Mouse (Mus musculus) mammary gland, adult 2 months (tissue): ENCODE measurements around the gene Olfr556. TPM values are rescaled to one million over a fixed set of nuclear protein-coding genes. Genes with fewer than 3 reads are reported as not detected.

ENCODE experiments used
- polyA plus RNA-seq: library from polyadenylated mRNA; depleted of rRNA; stranded (reverse); fragments of >200 nt; gene quantifications from 2 replicates; pipeline ENCODE4 v1.2.3, GENCODE M21; 2012; ENCODE audit warnings: low replicate concordance; rRNA removed

The Olfr556 gene
- polyA plus RNA-seq, result not detected in 2 replicates

DNA sequence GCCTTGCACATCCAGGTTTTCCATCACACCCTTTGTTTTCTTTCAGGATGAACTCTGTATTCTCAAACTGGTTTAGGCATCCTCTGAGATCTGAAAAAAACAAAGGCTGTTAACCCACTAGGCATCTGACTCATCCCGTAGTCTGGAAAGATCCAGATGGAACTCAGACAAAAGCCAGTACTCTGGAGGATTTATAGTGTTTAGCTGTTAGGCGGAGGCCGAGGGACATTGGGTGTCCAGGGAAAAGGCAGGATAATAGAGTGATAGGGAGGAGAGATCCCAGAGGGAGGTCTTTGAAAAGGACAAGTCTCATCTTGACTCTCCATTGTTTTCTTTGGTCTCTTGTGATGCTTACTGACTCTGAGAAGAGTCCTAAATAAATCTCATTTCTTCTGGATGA, at the start of gene Olfr556:
Gene Olfr556, plus strand, starts transcription at position 301 of the 400 bp plus-strand sequence.

DNA sequence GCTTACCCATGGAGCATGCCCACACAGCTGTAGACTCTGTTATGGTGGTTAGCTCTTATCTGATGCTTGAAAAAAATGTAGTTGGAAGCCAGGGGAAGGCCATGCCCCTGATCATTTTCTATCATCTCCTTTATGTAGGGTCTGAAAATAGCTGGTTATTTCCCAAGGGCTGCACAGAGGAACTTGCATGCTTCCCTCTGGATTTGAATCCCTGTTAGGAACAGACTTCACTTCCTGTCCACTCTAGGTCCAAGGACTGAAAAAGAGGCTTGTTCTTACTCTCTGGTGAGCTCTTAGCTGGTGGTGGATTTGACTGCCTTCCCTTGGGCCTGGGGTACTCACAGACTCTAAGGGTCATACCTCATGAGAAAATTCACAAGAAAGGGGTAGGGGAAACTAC, 46.6 kb upstream of the Olfr556 start, which contains the start of gene Olfr553:
Gene Olfr553, minus strand, starts transcription at position 101 of the 400 bp plus-strand sequence.

DNA sequence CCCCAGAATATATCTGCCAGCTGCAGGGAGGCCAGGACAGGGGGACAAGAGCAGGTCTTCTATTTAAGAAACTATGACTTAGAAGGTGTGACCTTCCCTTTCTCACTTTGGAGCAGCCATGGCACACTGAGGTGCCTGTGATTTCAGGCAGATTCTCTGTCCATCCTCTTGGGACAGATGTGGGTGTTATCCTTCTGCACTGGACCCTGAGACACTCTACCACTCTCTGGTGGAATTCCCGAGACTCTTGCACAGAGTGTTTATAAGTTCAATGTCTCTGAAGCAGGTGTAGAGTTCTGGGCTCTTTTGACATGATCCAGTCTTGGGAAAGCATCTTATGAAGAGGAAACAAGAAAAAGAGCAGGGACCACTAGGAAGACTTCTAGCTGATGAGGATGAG, 26.6 kb upstream of the Olfr556 start, which contains the start of gene Olfr554:
Gene Olfr554, plus strand, starts transcription at position 301 of the 400 bp plus-strand sequence.

DNA sequence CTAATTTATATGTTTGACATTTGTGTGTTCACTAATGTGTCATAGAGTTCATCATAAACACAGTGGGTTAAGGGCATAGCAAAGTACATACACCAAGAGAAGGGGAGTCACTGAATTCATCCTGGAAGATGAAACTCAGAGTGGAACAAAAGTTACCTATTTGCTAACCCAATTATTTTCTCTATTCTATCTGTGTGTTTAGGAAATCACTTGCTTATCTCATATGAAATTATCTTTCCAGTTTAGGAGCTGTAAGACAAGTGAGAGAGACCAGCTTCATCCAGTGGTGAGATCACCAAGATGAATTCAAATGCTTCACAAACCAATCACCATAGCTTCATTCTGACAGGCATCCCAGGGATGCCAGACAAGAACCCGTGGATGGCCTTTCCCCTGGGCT, 6.2 kb upstream of the Olfr556 start, which contains the start of gene Olfr555:
Gene Olfr555, plus strand, starts transcription at position 301 of the 400 bp plus-strand sequence.

DNA sequence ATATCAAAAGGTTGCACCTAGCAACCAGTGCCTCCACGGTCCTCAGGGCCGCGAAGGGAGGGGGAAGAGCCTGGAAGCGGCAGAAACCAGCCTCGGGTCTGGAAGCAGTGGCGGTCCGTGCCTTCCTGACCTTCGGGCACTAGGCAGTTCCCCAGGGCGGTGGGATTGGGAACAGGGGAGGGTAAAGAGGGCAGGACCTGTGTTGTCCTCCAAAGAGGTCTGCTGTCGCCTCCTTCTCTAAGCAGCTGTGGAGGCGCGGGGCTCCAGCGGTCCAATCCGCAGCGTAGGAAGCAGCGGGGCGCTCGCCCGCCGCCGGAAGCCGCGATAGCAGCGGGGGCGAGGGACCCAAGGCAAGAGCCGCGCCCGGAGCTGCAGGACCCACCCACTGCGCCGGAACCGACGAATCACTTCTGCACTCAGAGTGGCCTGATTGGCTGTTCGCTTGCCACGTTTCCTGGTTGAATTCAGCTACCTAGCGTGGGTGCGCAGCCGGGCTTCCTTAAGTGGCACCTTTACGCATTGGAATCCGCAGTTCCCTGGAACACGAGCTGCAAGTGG, 22.3 kb downstream of the Olfr556 start, which contains the start of gene Trim68:
Gene Trim68, minus strand, starts transcription at position 384 of the 558 bp plus-strand sequence.

DNA sequence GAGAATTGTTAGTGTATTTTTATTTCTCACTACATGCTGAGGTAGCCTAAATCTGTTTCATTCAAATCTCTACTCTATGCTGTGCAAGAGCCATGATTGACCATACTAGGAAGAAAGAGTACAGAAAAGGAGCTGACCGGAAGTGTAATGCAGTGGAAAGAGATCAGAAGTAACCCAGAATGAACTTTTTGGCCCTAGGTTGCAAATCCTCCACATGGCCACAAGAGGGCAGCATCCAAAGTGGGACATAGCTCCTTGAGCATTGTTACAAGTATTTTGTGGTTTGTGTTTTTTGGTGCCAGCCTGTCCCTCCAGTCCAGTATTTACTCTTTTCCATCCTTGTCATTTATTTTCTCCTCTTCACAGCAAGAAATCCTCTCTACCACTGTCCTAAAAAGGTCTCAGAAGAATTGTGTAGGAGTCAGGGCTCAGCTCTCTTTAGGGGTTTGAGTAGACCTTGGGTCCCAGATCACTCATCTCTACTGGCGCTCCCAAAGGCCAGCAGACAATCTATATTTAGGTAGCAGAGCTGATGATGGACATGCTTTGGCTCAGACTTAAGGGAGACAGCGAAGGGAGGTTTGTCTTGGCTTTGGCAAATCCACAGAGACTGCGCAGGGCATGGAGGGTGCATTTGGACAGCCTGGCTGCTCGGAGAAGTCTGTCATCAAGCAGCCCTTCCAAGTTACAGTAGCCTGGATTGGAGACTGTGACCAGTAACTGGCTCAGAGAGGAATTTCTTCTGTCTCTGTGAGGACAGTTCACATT, 30.8 kb downstream of the Olfr556 start, which contains the start of gene Olfr557:
Gene Olfr557, plus strand, starts transcription at position 553 of the 768 bp plus-strand sequence.

DNA sequence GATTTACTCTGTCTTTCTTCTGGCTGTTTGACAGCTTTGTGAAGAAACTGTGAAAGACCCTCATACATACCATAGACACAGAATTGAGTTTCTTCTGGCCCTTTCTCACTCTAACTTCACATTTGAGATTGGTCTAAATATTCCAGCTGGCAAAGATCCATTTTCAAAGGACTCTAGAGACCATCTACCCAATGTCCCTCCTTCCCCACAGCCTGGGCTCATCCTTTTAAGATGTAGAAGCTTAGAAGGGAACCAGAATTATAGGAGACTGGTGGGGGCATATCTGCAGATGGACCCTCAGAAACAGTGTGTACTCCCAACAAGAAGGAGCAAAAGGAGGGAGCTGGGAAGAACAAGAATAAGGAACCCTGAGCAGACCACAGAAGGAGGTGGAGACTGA, 37.2 kb downstream of the Olfr556 start, which contains the start of gene Olfr558:
Gene Olfr558, plus strand, starts transcription at position 301 of the 400 bp plus-strand sequence.

DNA sequence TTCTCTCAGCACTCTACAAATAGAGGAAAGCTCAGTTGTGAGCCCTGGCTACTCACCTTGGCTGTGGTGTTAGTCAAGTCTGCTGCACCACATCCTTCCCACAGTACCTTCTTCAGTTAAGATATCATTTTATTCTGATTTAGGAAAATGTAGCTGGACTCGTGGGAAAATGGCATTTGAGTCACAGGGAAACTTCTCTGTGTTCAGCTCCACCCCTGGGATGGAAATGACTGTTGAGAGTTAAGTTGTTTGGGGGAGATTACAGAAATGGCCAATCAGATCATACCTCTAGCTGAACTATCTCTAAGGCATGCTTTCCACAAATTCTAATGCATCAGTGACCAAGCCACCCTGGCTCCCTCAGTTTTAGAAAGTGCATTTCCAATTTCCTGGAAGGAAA, 54.3 kb downstream of the Olfr556 start, which contains the start of gene Olfr33:
Gene Olfr33, minus strand, starts transcription at position 101 of the 400 bp plus-strand sequence.

Other genes with a start within 250 kb of the Olfr556 start
- gene Rrm1, start 223.2 kb upstream of the Olfr556 start, polyA plus RNA-seq, result 4.9 and 10.0 TPM in 2 replicates
- not detected in 2 replicates for gene Olfr543, start 183.2 kb upstream of the Olfr556 start, polyA plus RNA-seq
- not detected in 2 replicates for gene Olfr544, start 176.6 kb upstream of the Olfr556 start, polyA plus RNA-seq
- not detected in 2 replicates for gene Olfr545, start 165.3 kb upstream of the Olfr556 start, polyA plus RNA-seq
- gene Olfr547, start 130.2 kb upstream of the Olfr556 start, polyA plus RNA-seq, result not detected in 2 replicates
- not detected in 2 replicates for gene Olfr548-ps1, start 124.0 kb upstream of the Olfr556 start, polyA plus RNA-seq
- gene Olfr549, start 115.0 kb upstream of the Olfr556 start, polyA plus RNA-seq, result not detected in 2 replicates
- 6.6 and 12.9 TPM in 2 replicates for gene Trim21, start 99.4 kb upstream of the Olfr556 start, polyA plus RNA-seq
- gene Olfr550, start 93.5 kb upstream of the Olfr556 start, polyA plus RNA-seq, result 0.78 and 0.91 TPM in 2 replicates
- not detected in 2 replicates for gene Olfr551, start 73.0 kb upstream of the Olfr556 start, polyA plus RNA-seq
- gene Olfr552, start 67.1 kb upstream of the Olfr556 start, polyA plus RNA-seq, result not detected in 2 replicates
- not detected in 2 replicates for gene Olfr553, start 46.7 kb upstream of the Olfr556 start, polyA plus RNA-seq
- not detected in 2 replicates for gene Olfr554, start 26.5 kb upstream of the Olfr556 start, polyA plus RNA-seq
- not detected in 2 replicates for gene Olfr555, start 6.1 kb upstream of the Olfr556 start, polyA plus RNA-seq
- gene Trim68, start 22.4 kb downstream of the Olfr556 start, polyA plus RNA-seq, result 23.8 and 50.9 TPM in 2 replicates
- not detected in 2 replicates for gene Olfr557, start 31.0 kb downstream of the Olfr556 start, polyA plus RNA-seq
- 2.3 and 6.1 TPM in 2 replicates for gene Olfr558, start 37.3 kb downstream of the Olfr556 start, polyA plus RNA-seq
- gene Olfr33, start 54.2 kb downstream of the Olfr556 start, polyA plus RNA-seq, result 0.33 TPM in 1 of 2 replicates, not detected in the other
- gene Olfr559, start 62.6 kb downstream of the Olfr556 start, polyA plus RNA-seq, result not detected in 2 replicates
- gene Olfr560, start 94.5 kb downstream of the Olfr556 start, polyA plus RNA-seq, result 0.09 TPM in 1 of 2 replicates, not detected in the other
- 3.2 and 8.0 TPM in 2 replicates for gene Olfr78, start 94.6 kb downstream of the Olfr556 start, polyA plus RNA-seq
- 0.11 TPM in 1 of 2 replicates, not detected in the other for gene Olfr561, start 106.3 kb downstream of the Olfr556 start, polyA plus RNA-seq
- not detected in 2 replicates for gene Olfr564, start 138.6 kb downstream of the Olfr556 start, polyA plus RNA-seq
- gene Olfr566, start 193.9 kb downstream of the Olfr556 start, polyA plus RNA-seq, result not detected in 2 replicates
- not detected in 2 replicates for gene Olfr568, start 212.2 kb downstream of the Olfr556 start, polyA plus RNA-seq
- not detected in 2 replicates for gene Olfr569, start 226.0 kb downstream of the Olfr556 start, polyA plus RNA-seq
- gene Olfr570, start 229.7 kb downstream of the Olfr556 start, polyA plus RNA-seq, result not detected in 2 replicates